Mouse (Mus musculus) embryonic fibroblast, embryonic 13.5 days (primary cell): ENCODE data around the gene H2al1d.

Experiments used
- CTCF ChIP-seq: IDR thresholded peaks from 2 replicates; pipeline ENCODE4 v1.5.1; 2011; ENCODE audit warnings: mild to moderate bottlenecking, control low read depth, low read length, moderate library complexity, borderline replicate concordance; ENCODE audit not compliant: insufficient read depth
- POLR2A ChIP-seq: IDR thresholded peaks from 2 replicates; pipeline ENCODE4 v1.6.1; 2011; ENCODE audit warnings: low read depth, mild to moderate bottlenecking, control low read depth, low read length, moderate library complexity

DNA sequence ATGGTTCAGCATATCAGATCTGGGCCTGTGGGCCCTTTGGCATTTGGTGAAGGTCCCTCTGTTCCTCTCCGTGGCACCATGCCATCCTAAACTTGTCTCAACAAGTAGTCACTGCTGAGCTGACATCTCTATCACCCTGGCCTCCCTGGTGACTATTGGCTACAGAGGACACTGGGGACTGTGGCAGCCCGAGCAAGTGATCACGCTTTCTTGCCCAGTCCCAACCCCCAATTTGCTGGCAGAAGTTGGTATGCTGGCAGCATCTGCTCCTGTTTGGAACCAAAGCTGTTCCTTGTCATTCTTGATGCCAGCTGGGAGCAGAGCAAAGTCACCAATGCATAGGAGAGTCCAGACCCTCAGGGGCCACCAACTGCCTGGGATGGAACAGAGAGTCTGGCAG is 39.5 kb upstream of the H2al1d start:
- TF ChIP-seq CTCF, result no peak
- TF ChIP-seq POLR2A, result no peak
